Mouse (Mus musculus): ENCODE results near the gene Zer1. TPM values are rescaled to one million over a fixed set of nuclear protein-coding genes. Genes with fewer than 3 reads are reported as not detected.
"Not testable (repeated sequence)": the region's sequence is repeated elsewhere in the genome, so short reads cannot be mapped to it uniquely, and the experiment has no call there.

Zer1 gene
- polyA plus RNA-seq, 1 experiment from 2014 or later: 10.6 TPM

DNA sequence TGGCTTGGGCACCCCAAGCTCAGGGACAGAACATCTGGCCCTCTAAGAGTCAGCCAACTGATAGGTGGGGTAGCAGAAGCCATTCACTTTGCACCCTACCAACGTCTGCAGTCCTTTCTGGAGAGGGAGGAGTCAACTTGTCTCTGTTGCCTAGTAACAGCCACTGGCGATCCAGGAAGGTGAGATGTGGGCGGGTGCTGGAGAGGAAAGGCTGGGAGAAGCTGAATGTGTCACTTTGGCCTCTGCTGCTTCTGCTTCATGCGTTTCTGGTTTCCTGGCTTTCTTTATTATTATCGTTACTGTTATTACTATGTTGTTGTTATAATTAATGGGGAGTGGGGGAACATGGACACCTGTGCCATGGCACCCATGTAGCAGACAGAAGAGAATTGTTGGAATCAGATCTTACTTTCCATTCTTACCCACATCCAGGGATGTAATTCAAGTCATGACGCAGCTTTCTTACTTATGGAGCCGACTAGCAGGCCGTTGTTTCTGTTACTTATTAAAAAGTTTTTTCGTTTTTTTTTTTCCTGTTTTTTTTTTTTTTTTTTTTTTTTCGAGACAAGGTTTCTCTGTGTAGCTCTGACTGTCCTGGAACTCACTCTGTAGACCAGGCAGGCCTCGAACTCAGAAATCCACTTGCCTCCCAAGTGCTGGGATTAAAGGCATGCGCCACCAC is 67.0 kb downstream of the Zer1 start, which contains the start of gene Set:
Gene Set (plus strand): TSS at position 156 of the 682 bp plus-strand sequence.
- H3K9ac ChIP-seq: no peak within 1 kb of the TSS
- H3K27ac ChIP-seq: no peak within 1 kb of the TSS
- no peak within 1 kb of the TSS for H3K4me3 ChIP-seq
- H3K9me3 ChIP-seq: no peaks in the 10 kb centered on the region
- H3K36me3 ChIP-seq: no peaks in the 10 kb centered on the region
- H3K4me2 ChIP-seq (replicated peaks): no peak within 1 kb of the TSS
- peaks cover 11% of the 10 kb centered on the region for H3K4me1 ChIP-seq
- 48% methylated on average over 12 of the region's 12 CpGs for WGBS
- H3K27me3 ChIP-seq (replicated peaks): no peaks in the 10 kb centered on the region
- ATAC-seq (ENCODE audit: low FRiP score, low read depth): no peak

DNA sequence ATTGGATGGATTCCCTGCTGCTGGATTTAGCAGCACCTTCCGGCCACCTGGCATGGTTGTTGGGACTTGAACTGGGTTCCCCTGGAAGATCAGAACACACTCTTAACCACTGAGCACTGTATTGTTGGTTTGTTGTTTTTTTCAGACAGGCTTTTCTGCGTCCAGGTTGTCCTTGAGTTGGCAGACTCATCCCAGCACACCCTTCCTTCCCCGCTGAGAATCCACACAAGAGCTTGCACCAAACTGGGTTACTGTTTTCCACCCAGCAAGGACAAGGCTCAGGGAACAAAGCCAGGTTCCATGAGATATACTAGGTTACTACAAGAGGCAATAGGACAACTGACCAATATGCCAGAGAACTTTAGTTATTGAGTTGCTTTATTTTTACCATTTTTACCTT is 67.6 kb downstream of the Zer1 start:
- ATAC-seq (ENCODE audit: low FRiP score, low read depth): no peak
- H3K9ac ChIP-seq: no peak overlapping the region

DNA sequence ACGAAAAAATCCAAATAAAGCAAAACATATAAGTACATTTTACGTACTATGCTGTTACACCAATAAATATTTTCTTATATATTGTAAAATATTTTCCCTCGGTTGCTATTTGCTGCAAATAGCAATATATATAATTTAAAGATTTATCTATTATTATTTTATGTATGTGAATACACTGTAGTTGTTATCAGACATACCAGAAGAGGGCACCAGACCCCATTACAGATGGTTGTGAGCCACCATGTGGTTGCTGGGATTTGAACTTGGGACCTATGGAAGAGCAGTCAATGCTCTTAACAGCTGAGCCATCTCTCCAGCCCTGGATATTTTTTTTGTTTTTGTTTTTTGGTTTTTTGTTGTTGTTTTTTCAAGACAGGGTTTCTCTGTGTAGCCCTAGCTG is 69.1 kb downstream of the Zer1 start:
- not testable (repeated sequence) for H3K4me2 ChIP-seq (replicated peaks); H3K27me3 ChIP-seq (replicated peaks); H3K27ac ChIP-seq; H3K9me3 ChIP-seq; ATAC-seq (ENCODE audit: low FRiP score, low read depth); H3K9ac ChIP-seq; H3K4me3 ChIP-seq; H3K36me3 ChIP-seq; H3K4me1 ChIP-seq
- whole genome bisulfite sequencing: 98% methylated on average over 3 of the region's 3 CpGs

More for the DNA sequence above, 67.6 kb downstream of the Zer1 start:
- Histone ChIP-seq H3K27ac (no peak overlapping the region), H3K9me3 (no peaks in the 10 kb centered on the region), H3K4me1 (peaks cover 10% of the 10 kb centered on the region), H3K4me3 (no peak overlapping the region), H3K36me3 (no peaks in the 10 kb centered on the region), H3K4me2 (replicated peaks) (no peak overlapping the region), H3K27me3 (replicated peaks) (no peaks in the 10 kb centered on the region)
- 80% methylated on average over 3 of the region's 3 CpGs for WGBS

DNA sequence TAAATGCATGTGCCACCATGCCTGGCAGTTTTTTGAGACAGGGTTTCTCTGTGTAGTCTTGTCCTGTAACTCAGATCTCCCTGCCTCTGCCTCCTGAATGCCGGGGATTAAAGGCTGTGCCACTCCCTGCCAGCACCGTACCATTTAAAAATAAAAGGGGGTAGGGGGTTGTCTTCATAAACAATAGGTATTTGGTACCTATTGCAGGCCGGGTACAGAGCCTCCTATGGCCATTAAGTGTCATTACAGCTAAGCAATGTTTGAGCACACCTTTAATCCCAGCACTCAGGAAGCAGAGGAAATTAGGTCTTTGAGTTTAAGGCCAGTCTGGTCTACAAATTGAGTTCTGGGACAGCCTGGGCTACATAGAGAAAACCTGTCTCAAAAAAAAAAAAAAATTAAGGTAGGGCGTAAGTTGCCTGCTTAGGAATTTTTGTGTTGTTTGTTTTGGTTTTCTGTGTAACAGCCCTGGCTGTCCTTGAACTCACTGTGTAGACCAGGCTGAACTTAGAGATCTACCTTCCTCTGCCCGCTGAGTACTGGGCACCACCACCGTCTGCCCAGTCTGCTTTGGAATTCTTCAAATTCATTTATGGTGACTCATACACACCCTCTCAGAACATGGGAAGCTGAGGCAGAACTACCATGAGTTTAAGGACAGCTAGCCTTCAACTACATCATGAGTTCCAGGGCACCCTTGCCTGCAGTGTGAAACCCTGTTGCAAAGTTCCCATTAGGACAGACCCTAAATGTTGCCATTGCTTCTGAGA is 72.2 kb downstream of the Zer1 start:
- WGBS: 45% methylated on average over 6 of the region's 6 CpGs
- H3K9me3 ChIP-seq: no peaks in the 10 kb centered on the region
- ATAC-seq (ENCODE audit: low FRiP score, low read depth): no peak
- no peaks in the 10 kb centered on the region for H3K27me3 ChIP-seq (replicated peaks)
- no peak overlapping the region for H3K4me2 ChIP-seq (replicated peaks)
- peaks cover 6% of the 10 kb centered on the region; the same call in 1 of the 2 replicates for H3K4me1 ChIP-seq
- no peak overlapping the region for H3K4me3 ChIP-seq
- H3K9ac ChIP-seq: no peak overlapping the region
- H3K27ac ChIP-seq: no peak overlapping the region
- H3K36me3 ChIP-seq: 0 out of 2 replicates have a peak, but pooled peaks cover under 1% of the 10 kb centered on the region

DNA sequence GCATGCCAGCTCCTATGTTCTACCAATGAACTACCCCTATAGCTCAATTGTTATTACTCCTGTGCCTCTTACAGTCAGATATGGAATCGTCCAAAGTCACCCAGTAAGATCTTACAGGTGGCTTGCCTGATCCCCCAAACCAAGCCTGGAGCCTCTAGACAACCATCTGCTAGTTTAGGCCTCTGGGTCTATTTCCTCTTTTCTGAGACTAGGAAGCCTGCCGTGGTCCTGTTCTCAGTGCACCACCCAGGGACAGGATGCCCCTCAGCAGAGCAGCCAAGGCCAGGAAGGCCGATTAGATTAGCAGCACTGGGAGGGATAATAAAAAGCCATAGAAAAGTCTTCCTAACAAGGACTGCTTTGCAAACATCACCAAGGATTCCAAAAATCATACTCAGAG is 74.6 kb downstream of the Zer1 start:
- no peak overlapping the region for H3K9ac ChIP-seq
- no peak overlapping the region for H3K4me3 ChIP-seq
- no peak overlapping the region for H3K27ac ChIP-seq
- H3K36me3 ChIP-seq: peaks cover 13% of the 10 kb centered on the region
- no peak for ATAC-seq (ENCODE audit: low FRiP score, low read depth)
- WGBS: 83% methylated on average over 3 of the region's 3 CpGs
- no peaks in the 10 kb centered on the region for H3K27me3 ChIP-seq (replicated peaks)
- no peaks in the 10 kb centered on the region for H3K9me3 ChIP-seq
- H3K4me2 ChIP-seq (replicated peaks): no peak overlapping the region
- peaks cover 4% of the 10 kb centered on the region; the same call in 1 of the 2 replicates for H3K4me1 ChIP-seq

DNA sequence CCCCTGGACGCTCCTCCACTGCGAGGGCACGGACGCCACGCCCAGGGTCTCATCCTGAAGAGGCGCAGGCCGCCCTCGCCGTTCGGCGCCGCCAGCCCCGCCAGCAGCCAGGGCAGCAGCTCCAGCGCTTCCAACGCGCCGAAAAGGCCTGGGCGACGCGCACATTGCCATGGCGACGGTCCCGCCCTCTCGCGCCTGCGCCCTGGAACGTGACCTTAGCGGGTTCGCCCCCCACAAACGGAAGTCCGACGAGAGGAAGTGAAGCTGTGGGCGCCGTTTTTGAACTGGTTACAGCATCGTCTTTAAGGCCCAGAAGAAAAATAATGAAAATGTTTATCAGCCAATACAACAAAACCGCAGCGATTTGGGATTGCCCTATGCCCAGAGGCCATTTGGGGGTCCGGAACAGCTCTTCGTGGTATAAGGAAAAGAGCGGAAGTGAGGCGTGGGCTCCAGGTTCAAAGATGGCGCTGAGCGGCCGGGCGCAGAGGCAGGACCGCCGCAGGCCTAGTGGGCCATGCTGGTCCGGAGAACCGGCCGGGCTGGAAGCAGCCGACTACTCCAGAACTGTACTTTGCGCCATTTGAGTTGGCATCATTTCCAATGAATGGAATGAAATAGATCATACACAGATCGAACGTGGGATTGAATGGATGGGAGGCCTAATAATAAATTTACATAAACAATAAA is 75.5 kb downstream of the Zer1 start, which contains the start of gene Wdr34:
Gene Wdr34 (minus strand): TSS at position 183 of the 690 bp plus-strand sequence.
- peak; percentile 92 for ATAC-seq (ENCODE audit: low FRiP score, low read depth)
- peak within 1 kb of the TSS; percentile 72 for H3K9ac ChIP-seq
- 1% methylated on average over 54 of the region's 54 CpGs for WGBS
- H3K4me2 ChIP-seq (replicated peaks): peak within 1 kb of the TSS; percentile 69
- H3K9me3 ChIP-seq: no peaks in the 10 kb centered on the region
- H3K36me3 ChIP-seq: peaks cover 16% of the 10 kb centered on the region
- H3K4me1 ChIP-seq: peaks cover 4% of the 10 kb centered on the region; the same call in 1 of the 2 replicates
- H3K4me3 ChIP-seq: peak within 1 kb of the TSS; percentile 65
- no peaks in the 10 kb centered on the region for H3K27me3 ChIP-seq (replicated peaks)
- peak within 1 kb of the TSS; percentile 85 for H3K27ac ChIP-seq

DNA sequence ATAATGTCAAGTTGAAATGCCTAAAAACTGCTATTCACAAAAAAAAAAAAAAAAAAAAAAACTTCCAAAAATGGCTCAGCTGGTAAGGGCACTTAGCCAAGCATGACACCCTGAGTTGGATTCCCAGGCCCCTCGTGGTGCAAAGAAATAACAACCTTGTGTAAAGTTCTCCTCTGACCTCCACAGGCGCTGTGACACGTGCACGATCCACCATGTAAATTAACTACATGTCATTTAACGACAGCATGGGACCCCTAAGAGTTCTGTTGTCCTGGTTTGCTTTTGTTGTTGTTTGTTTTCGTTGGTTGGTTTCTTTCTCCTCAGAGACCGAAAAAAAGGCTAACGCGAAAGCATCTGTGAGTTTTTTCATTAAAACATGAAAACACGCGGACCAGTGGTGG is 76.3 kb downstream of the Zer1 start:
- peak overlapping the region; percentile 65 for H3K4me3 ChIP-seq
- H3K27me3 ChIP-seq (replicated peaks): no peaks in the 10 kb centered on the region
- peaks cover 4% of the 10 kb centered on the region; the same call in 1 of the 2 replicates for H3K4me1 ChIP-seq
- ATAC-seq (ENCODE audit: low FRiP score, low read depth): no peak
- WGBS: 65% methylated on average over 11 of the region's 11 CpGs
- H3K27ac ChIP-seq: peak overlapping the region; percentile 67; the same call in 1 of the 2 replicates
- H3K36me3 ChIP-seq: peaks cover 16% of the 10 kb centered on the region
- H3K9me3 ChIP-seq: no peaks in the 10 kb centered on the region
- peak overlapping the region; percentile 72 for H3K9ac ChIP-seq
- H3K4me2 ChIP-seq (replicated peaks): peak overlapping the region; percentile 69

Other genes starting within 250 kb of the Zer1 start
- gene Odf2, start 235.4 kb downstream of the Zer1 start, polyA plus RNA-seq (2016; fragmentation: Nextera tagmentation; extraction: Ambion mirVana): 84.0 and 98.5 TPM in 2 replicates
- 71.1 and 73.5 TPM in 2 replicates for gene Gle1, start 189.2 kb downstream of the Zer1 start, polyA plus RNA-seq (2016; fragmentation: Nextera tagmentation; extraction: Ambion mirVana)
- gene Sptan1, start 159.0 kb downstream of the Zer1 start, polyA plus RNA-seq (2016; fragmentation: Nextera tagmentation; extraction: Ambion mirVana): 177 and 206 TPM in 2 replicates
- 37.4 and 41.4 TPM in 2 replicates for gene Wdr34, start 75.7 kb downstream of the Zer1 start, polyA plus RNA-seq (2016; fragmentation: Nextera tagmentation; extraction: Ambion mirVana)
- gene Set, start 67.2 kb downstream of the Zer1 start, polyA plus RNA-seq (2016; fragmentation: Nextera tagmentation; extraction: Ambion mirVana): 572 and 583 TPM in 2 replicates
- gene Pkn3, start 46.9 kb downstream of the Zer1 start, polyA plus RNA-seq (2016; fragmentation: Nextera tagmentation; extraction: Ambion mirVana): 6.4 and 6.9 TPM in 2 replicates
- gene Zdhhc12, start 30.9 kb downstream of the Zer1 start, polyA plus RNA-seq (2016; fragmentation: Nextera tagmentation; extraction: Ambion mirVana): 25.3 and 27.9 TPM in 2 replicates
- 8.2 and 11.3 TPM in 2 replicates for gene Tbc1d13, start 9.2 kb upstream of the Zer1 start, polyA plus RNA-seq (2016; fragmentation: Nextera tagmentation; extraction: Ambion mirVana)
- 17.1 and 17.7 TPM in 2 replicates for gene Endog, start 46.9 kb upstream of the Zer1 start, polyA plus RNA-seq (2016; fragmentation: Nextera tagmentation; extraction: Ambion mirVana)
- gene Spout1, start 53.9 kb upstream of the Zer1 start, polyA plus RNA-seq (2016; fragmentation: Nextera tagmentation; extraction: Ambion mirVana): 59.4 and 61.0 TPM in 2 replicates
- gene Kyat1, start 81.3 kb upstream of the Zer1 start, polyA plus RNA-seq (2016; fragmentation: Nextera tagmentation; extraction: Ambion mirVana): 12.5 and 12.7 TPM in 2 replicates
- gene Lrrc8a, start 113.1 kb upstream of the Zer1 start, polyA plus RNA-seq (2016; fragmentation: Nextera tagmentation; extraction: Ambion mirVana): 30.6 and 43.0 TPM in 2 replicates
- gene Gm28035, start 116.0 kb upstream of the Zer1 start, polyA plus RNA-seq (2016; fragmentation: Nextera tagmentation; extraction: Ambion mirVana): 0.17 and 0.34 TPM in 2 replicates
- 3.8 and 4.2 TPM in 2 replicates for gene Phyhd1, start 141.6 kb upstream of the Zer1 start, polyA plus RNA-seq (2016; fragmentation: Nextera tagmentation; extraction: Ambion mirVana)
- not detected in 2 replicates for gene Gm28038, start 156.5 kb upstream of the Zer1 start, polyA plus RNA-seq (2016; fragmentation: Nextera tagmentation; extraction: Ambion mirVana)
- gene Dolk, start 161.7 kb upstream of the Zer1 start, polyA plus RNA-seq (2016; fragmentation: Nextera tagmentation; extraction: Ambion mirVana): 27.5 and 28.8 TPM in 2 replicates
- gene Nup188, start 161.8 kb upstream of the Zer1 start, polyA plus RNA-seq (2016; fragmentation: Nextera tagmentation; extraction: Ambion mirVana): 26.4 and 34.4 TPM in 2 replicates
- gene Sh3glb2, start 234.8 kb upstream of the Zer1 start, polyA plus RNA-seq (2016; fragmentation: Nextera tagmentation; extraction: Ambion mirVana): 105 and 118 TPM in 2 replicates
- 28.5 and 31.8 TPM in 2 replicates for gene Miga2, start 239.6 kb upstream of the Zer1 start, polyA plus RNA-seq (2016; fragmentation: Nextera tagmentation; extraction: Ambion mirVana)